Mouse (Mus musculus): Measurements from ENCODE around the gene Lcmt2. TPM values are rescaled to one million over a fixed set of nuclear protein-coding genes. Genes with fewer than 3 reads are reported as not detected.
"Not testable (repeated sequence)": the region's sequence is repeated elsewhere in the genome, so short reads cannot be mapped to it uniquely, and the experiment has no call there.

The Lcmt2 gene
- total RNA-seq (2021): 10 to 100 TPM; 10.4 to 11.8 TPM
- long read RNA-seq, experiment 1, transcript Lcmt2-202 (1 exons, 3,056 nt): major isoform, 39 of 40 reads
- long read RNA-seq, experiment 1, partial matches to known transcripts: 0 of 40 reads
- long read RNA-seq, experiment 1, other reads (novel, unspliced or antisense): 1 of 40 reads
- long read RNA-seq, experiment 2, transcript Lcmt2-202 (1 exons, 3,056 nt): major isoform, 22 of 22 reads
- long read RNA-seq, experiment 2, partial matches to known transcripts: 0 of 22 reads
- long read RNA-seq, experiment 2, other reads (novel, unspliced or antisense): 0 of 22 reads

DNA sequence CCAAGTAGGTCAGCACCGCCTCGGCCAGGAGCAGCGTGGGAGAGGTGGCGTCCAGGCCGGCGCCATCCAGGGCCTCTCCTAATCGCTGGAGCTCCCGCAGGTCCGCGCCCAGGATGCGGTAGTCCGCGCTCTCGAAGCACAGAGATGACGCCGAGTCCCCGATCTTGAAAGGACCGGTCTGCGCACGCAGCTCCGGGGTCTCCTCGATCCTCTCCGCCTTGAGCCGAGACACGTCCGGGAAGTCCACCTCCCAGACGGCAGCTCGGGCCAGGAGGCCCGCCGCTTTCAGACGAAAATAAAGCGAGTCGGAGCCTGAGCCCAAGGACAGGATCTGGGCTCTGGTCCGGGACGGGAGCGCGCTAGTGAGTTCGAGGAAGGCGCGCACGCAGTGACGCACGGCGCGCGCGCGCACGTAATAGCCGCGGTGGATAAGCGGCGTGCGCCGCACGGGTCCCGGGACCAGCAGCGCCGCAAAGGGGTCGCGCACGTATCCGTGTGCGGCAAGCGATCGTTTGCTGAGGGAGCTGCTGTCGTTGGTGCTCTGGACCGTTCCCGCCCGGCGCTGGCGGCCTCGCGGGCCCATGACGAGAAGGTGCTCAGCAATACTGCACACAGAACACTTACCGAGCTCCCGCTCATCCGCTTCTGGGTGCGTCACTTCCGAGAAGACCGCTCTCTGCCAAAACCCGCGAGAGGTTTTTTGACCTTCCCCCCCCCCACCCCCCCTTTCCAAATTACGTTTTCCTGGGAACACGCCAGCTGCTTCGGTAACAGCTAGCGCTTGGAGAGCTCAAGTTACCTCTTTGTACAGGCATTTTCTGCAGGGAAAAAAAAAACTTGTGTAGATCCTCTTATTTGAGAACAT lies at the start of gene Lcmt2, which contains the start of gene Adal:
Lcmt2 (minus strand) TSS at position 636 of the 865 bp plus-strand sequence.
Adal (plus strand) TSS at position 411 of the 865 bp plus-strand sequence.
- DNase-seq: peak; percentile 92

- no peak for DNase-seq
Measured at GRCm38 (mm10) chr2:121188530-121188929, 48.1 kb upstream of the Lcmt2 start.

DNA sequence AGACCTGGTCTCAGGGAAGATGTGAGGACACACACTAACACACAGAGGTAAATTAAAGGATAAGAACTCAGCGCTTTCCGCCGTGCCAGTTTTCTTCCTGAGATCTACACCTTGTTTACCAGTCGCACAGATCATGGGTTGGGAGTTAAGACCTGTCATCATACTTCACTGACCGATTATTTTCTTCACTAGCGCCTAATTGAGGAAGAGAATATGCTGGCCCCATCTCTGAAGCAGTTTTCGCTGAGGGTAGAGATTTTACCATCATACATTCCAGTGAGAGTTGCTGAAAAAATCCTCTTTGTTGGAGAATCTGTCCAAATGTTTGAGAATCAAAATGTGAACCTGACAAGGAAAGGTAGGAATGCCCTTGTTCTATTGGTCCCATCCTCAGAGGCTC lies 43.7 kb upstream of the Lcmt2 start:
- DNase-seq: no peak

GRCm38 (mm10) chr2:121183431-121183830 lies 43.0 kb upstream of the Lcmt2 start:
- no peak for DNase-seq

GRCm38 (mm10) chr2:121178828-121179479 lies 38.5 kb upstream of the Lcmt2 start:
- DNase-seq: no peak

DNA sequence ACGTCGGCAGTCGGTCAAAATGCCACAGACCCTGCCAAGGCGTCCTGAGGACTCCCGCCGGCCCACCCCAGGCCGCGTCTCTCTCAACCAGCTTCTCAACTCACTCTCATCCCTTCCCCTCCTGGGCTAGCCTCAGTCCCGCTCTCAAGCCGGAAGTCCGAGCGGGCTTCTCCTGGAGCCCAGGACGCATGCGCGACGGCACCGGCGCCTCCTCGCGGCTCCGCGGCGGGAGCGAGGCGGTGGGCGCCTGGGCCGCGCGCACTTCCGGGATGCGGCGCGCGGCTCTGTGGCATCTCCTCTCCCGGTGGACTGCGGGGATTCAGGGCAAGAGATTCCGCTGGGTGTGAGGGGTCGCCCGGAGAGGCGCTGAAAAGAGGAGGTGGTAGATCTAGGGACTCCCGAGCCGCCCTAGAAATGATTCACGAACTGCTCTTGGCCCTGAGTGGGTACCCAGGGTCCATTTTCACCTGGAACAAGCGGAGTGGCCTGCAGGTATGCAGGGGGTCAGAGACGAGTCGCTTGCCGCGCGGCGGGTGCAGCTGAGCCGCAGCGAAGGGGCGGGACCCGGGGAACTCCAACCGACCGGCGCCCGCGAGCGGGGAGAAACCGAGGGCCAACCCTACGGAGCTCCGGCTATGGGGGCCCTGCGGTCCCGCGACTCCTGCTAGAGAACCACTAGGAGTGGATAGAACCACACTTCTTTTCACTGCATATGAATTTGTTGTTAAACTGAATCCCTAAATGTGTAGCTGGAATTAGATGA lies 30.7 kb upstream of the Lcmt2 start, which contains the start of gene Zscan29:
Zscan29 (minus strand) TSS at position 146 of the 763 bp plus-strand sequence.
- peak; percentile 94 for DNase-seq

DNA sequence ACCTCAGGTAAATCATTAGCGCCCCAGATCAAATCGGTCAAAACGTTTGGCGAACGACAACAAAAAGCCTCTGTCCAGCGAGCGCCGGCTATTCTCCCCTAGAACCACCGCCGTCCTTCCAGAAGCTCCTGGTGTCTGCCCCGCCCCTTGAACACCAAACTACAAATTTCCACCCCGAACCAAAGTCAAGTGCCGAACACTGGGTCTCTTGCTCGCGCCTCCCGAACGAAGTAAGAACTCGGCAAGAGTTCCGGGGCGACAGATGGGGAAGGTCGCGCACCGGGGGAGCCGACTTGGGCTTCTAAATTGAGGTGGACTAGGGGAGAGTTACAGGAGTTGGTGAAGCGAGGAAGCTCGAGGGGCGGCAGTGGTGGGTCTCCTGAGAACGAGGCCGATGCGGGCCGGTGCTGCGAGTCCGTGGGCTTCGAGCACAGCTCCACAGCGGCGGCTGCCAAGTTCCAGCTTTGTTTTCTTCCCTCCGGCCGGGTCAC lies 30.1 kb upstream of the Lcmt2 start, which contains the start of gene Tubgcp4:
Tubgcp4 (plus strand) TSS at position 174 of the 491 bp plus-strand sequence.
- DNase-seq: peak; percentile 65

GRCm38 (mm10) chr2:121169902-121170301 lies 29.4 kb upstream of the Lcmt2 start:
- DNase-seq: peak; percentile 64

- DNase-seq: no peak
Measured at GRCm38 (mm10) chr2:121169173-121169572, 28.7 kb upstream of the Lcmt2 start.

DNA sequence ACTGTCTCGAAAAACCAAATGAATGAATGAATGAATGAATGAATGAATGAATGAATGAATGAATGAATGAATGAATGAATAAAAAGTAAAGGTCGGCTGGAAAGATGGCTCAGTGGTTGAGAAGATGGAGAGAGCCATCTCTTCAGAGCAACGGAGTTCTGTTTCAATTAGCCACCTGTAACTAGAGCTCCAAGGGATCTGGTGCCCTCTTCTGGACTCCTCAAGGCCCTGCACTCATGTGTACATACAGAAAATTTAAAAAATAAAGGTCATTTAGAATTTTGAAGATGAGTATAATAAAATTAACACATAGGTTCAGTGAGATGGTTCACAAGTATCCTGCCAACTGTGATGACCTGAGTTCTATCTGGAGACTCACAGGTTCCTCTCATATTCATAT lies 12.6 kb upstream of the Lcmt2 start:
- no peak for DNase-seq

GRCm38 (mm10) chr2:121149679-121150078 lies 9.2 kb upstream of the Lcmt2 start:
- no peak for DNase-seq

DNA sequence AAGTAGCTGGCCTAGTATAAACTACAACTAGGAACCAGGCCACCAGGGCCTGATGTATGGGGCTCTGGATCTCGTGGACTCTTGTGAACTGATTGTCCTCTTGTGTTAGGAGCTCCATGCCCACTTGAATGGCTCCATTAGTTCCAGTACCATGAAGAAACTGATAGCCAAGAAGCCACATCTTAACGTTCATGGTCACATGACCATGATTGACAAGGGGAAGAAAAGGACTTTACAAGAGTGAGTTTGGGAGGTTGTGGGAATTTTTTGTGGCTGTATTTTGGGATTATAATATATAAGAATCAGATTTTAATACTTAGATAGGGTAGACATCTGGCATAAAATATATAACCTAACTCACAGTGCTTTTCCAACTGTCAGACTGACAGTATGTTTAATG lies 2.0 kb upstream of the Lcmt2 start:
- no peak for DNase-seq

DNA sequence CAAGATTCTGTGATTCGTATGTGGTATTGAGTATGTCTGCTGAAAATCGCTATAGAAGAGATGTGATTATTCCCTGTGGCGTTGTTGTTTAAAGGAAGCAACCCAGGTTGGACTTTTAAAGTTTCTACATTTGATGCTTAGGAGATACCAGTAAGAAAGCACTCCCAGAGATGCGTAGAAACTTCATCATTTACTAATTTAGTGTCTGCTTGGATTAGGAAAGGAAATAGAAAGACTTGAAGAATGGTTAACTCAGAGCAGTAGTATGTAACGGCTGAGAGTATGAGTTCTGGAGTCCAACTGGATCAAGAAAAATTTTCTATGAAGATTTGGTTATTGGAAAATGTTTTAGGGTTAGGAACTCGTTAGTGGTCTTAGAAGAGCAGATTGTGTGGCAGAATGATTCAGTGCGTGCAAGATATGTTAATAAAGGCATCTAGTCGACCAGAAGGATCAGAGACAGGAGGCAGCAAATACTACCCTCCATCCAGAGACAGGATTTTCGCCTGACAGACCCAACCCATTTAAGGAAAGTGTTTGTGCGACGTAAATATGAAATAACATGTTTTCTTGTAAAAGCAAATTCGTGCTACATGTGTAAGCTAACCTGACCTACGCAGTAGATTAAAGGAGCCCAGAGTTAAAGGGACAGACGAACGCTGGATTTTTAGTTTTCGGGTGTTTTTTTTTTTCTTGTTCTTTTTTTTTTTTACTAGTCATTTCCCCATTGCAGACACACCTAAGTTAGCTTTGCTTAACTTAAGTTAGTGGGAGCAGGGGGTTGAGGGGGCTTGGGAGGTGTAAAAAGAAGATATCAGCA lies 973 bp upstream of the Lcmt2 start:
- DNase-seq: no peak

GRCm38 (mm10) chr2:121139266-121140017 lies 1.0 kb downstream of the Lcmt2 start:
- DNase-seq: peak; percentile 66

GRCm38 (mm10) chr2:121137371-121137770 lies 3.1 kb downstream of the Lcmt2 start:
- no peak for DNase-seq

- no peak for DNase-seq
Measured at GRCm38 (mm10) chr2:121132822-121133221, 7.6 kb downstream of the Lcmt2 start.

- DNase-seq: peak; percentile 27
Measured at GRCm38 (mm10) chr2:121128865-121129620, 11.4 kb downstream of the Lcmt2 start.

GRCm38 (mm10) chr2:121127536-121127935 lies 12.9 kb downstream of the Lcmt2 start:
- no peak for DNase-seq

DNA sequence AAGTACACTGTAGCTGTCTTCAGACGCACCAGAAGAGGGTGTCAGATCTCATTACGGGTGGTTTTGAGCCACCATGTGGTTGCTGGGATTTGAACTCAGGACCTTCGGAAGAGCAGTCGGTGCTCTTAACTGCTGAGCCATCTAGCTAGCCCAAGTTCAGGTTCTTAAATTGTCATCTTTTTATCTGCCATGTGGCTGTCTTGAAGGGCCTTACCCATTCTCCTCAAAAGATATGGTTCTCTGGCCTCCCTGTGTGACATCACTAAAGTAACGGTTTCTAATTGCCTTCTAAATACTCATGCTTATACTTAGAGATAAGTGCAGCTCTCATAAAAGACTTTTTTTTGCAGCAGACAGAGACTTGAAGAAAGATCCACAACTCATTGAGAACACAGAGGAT lies 14.2 kb downstream of the Lcmt2 start:
- not testable (repeated sequence) for DNase-seq
